Mouse (Mus musculus) bone marrow, adult 2 months (tissue): ENCODE measurements around the gene Slc9a3r2.
A peak's percentile ranks its signal among the peaks of the same experiment; 100 is the strongest.

Experiments used
- CTCF ChIP-seq: fragments of 200-500 bp; IDR thresholded peaks from 2 replicates; pipeline ENCODE4 v1.5.1; 2011; ENCODE audit warnings: low read length, control low read depth; ENCODE audit not compliant: control insufficient read depth, insufficient read depth
- POLR2A ChIP-seq: fragments of 200-500 bp; IDR thresholded peaks from 2 replicates; pipeline ENCODE4 v1.6.1; 2011; ENCODE audit warnings: low read depth, mild to moderate bottlenecking, control low read depth, low read length, borderline replicate concordance; ENCODE audit not compliant: control insufficient read depth

DNA sequence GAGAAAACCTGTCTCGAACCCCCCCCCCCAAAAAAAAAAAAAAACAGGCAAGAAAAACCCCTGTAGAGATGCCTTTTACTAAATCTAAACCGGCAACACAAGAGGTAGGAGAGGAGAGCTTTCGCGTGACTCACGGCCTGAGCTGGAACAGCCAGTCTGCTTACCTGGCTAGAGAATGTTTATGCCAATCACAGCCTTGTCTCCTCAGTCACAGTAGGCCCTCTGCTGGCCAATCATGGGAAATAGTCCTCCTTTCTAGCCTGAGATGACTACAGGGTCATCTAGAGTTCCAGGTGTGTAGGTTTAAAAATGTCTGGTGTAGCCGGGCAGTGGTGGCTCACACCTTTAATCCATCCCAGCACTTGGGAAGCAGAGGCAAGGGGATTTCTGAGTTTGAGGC lies 17.3 kb upstream of the Slc9a3r2 start:
- TF ChIP-seq CTCF = peak; percentile 43; the same call in 1 of the 2 replicates
- no peak for TF ChIP-seq POLR2A
